Mouse (Mus musculus): ENCODE results near the gene Tunar.

Gene Tunar

DNA sequence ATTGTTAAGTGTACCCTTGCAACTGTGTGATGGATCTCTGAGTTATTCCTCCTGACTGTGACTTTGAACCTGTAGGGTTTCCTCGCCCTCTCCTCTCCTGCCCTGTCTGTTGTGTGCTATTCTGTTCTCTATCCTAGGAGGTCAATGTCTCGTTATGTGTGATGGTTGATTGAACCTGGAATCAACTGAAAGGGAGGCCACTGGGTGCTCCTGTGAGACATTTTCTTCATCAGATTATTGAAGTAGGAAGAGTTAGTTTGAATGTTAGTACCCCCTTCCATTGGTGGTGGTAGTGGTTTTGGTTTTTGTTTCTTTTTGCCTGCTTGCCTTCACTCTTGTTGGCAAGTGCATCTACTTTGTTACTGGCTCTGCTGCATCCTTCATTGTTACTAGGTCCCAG, at the start of gene Tunar:
Gene Tunar, plus strand, starts transcription at position 301 of the 400 bp plus-strand sequence.
- in situ Hi-C loops (cut with MboI; ENCODE audit: unreplicated experiment in 2 of 2) = no loop called here

DNA sequence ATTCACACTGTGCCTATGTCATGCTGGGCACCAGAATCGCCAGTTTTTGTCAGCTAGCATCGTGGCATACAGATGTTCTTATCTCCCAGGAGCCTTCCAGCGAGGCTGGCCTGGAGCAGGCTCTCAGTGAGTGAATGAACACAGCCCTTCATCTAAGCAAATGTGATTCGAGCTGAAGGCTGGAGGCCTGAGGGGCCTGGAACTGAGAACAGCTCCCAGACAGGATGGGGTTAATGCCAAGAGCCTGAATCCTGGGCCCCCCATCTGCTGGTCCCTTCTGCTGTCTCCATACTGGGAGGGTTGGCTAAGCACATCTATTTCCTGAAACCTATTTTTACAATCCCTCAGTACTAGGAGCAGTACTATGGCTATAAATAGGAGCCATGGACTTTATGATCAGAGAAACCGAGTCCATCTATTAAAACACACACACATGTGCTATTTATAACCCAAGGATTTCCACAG, 21.1 kb upstream of the Tunar start:
- in situ Hi-C loops (cut with MboI; ENCODE audit: unreplicated experiment in 2 of 2) = no loop called here

DNA sequence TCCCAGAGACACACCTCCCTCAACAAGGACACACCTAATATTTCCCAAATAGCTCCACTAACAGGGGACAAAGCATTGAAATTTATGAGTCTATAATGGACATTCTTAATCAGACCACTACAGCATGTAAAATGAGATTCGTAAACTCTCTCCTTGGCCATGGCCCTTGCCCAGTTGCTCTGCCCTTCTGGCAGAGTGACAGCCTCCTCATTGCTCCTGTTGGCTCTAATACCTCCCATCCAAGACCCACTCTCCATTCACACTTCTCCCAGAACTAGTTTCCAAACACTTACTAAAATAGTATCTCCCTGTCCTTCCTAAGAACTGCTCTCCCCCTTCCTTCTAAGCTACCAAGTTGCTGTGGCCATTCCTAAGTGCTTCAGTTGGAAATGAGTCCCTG, 19.3 kb upstream of the Tunar start:
- in situ Hi-C loops (cut with MboI; ENCODE audit: unreplicated experiment in 2 of 2) = no loop called here

DNA sequence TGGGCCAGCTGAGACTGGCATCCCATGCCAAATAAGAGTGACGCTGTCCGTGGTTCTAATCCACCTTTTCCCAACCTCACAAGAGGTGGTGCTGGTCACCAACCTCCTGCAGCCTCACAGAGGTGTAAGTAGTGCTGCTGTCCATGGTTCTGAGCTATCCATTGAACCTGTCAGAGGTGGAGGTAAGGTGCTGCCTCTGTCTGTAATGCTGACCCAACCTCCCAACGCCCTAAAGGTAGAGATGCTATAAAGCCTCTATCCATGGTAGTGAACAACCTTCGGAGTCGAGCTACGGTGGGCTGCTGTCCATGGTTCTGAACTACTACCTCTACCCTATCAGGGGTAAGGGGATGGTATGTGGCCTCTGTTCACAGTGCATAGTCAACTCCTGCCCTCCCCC, 11.5 kb upstream of the Tunar start:
- in situ Hi-C loops (cut with MboI; ENCODE audit: unreplicated experiment in 2 of 2) = no loop called here

DNA sequence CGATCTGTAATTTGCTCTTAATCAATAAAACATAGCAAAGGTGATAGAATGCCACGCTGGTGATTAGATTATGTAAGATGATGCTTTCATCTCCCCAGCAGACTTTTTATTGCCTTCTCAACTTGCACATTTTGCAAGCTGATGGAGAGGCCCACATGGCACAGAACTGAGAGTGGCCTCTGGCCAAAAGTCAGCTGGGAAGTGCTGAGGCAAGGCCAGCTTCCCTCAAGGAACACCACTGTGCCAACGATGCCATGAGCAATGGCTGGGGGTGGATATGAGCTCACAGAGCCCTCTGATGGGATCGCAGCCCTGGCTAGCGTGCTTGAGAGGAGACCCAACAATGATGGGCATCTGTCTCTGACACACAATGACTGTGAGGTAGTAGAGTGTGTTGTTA, 6.6 kb upstream of the Tunar start:
- in situ Hi-C loops (cut with MboI; ENCODE audit: unreplicated experiment in 2 of 2) = no loop called here

DNA sequence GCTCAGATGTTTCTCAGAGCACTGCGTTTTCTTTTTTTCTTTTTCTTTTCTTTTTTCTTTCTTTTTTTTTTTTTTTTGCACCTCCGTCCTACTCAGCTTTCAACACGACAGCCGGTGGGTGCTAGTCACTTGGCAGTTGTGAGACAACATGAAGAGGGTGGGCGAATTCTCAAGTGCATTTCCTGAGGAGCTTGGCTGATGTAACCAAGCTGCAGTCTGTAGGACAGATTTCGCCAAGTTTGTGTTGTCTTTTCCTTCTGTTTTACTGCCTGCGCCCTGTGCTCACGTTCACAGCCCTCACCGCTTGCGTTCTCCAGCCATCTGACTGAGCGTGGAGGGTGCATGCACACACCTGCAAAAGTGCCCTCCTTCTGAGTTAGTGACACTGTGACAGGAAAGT, 5.3 kb upstream of the Tunar start:
- in situ Hi-C loops (cut with MboI; ENCODE audit: unreplicated experiment in 2 of 2) = no loop called here

DNA sequence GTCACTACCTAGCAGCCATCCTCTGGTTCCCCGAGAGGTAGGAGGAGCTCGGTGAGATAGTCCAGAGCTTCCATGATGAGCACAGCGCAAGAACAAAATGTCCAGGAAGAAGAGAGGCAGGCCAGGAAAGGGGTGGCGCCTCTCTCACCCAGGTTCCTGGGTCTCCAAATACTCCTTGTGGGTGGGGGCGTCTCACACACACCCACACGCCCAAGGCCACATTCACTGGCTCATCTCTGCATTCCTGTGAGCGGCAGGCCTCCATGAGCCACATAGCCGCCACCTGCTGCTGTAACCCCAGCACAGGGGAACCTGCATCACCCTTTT, 2.4 kb downstream of the Tunar start:
- in situ Hi-C loops (cut with MboI; ENCODE audit: unreplicated experiment in 2 of 2) = no loop called here

DNA sequence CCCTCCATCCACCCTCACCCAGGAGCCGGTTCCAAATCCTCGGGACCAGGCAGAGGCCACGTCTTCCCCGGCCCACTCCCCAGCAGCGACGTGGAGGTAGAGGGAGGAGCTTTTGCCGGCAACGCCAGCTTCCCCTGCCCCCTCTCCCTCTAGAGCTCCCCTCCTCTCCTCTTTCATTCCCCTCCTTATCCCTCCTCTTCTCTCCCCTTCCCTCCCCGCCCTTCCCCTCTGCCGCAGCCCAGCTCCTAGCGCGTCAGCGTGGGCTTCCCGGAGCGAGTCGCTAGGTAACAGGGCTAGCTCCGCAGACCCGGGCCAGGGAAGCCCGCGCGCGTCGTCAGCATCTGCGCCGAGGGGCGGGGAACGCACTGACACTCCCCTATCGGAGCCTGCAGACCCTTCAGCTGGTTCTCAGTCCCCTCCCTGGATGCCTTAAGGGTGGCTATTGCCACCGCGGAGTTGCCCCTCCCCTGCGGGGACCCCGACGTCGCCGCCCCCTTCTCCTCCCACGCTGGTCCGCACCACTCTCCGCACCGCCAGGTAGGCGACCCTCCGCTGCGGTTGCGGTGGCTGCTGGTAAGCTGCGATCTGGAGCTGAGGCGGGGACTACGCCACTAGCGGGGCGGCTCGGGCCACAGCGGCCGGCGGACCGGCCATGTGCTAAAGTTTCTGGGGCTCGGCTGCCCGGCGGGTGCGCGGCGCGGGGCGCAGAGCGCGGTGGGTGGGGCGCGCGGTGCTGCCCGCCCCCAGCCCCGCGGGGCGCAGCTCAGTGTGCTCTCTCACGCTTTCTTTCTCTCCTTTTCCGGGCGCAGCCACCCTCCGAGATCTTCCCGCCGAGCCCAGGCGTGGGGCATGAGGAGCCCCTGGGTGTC, 3.0 kb downstream of the Tunar start:
- in situ Hi-C loops (cut with MboI; ENCODE audit: unreplicated experiment in 2 of 2) = no loop called here

DNA sequence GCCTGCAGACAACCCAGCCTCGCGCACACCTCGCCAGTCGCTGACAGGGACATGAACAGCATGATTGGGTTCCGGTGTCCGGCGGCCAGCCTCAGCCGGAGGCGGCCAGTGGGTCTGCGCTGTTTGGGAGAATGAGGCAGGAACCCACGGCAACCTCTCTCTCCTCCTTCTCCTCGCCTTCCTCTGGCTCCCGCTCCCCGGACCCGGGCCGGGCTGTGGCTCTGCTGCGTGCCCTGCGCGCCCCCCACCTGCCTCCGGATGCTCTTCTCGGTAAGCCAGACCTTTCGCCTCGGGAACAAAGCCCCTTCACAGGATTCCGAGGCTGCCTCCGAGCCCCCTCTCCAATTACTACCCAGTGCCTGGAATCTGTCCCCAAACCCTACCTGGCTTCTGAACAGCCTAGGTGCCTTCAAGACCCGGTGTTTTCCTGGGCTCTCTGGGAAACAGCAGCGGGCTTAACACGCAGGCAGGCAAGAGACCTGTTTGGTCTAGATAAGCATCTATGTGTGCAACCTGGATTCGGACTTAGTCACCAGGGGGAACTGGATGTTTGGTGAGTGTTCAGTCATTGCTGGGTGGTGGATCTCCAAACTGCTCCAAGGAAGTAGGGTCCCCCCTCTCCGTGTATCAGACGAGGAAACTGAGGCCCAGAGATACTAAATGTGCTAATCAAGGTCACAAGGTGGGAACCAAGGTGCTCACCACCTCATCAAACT, 3.8 kb downstream of the Tunar start:
- in situ Hi-C loops (cut with MboI; ENCODE audit: unreplicated experiment in 2 of 2) = no loop called here

DNA sequence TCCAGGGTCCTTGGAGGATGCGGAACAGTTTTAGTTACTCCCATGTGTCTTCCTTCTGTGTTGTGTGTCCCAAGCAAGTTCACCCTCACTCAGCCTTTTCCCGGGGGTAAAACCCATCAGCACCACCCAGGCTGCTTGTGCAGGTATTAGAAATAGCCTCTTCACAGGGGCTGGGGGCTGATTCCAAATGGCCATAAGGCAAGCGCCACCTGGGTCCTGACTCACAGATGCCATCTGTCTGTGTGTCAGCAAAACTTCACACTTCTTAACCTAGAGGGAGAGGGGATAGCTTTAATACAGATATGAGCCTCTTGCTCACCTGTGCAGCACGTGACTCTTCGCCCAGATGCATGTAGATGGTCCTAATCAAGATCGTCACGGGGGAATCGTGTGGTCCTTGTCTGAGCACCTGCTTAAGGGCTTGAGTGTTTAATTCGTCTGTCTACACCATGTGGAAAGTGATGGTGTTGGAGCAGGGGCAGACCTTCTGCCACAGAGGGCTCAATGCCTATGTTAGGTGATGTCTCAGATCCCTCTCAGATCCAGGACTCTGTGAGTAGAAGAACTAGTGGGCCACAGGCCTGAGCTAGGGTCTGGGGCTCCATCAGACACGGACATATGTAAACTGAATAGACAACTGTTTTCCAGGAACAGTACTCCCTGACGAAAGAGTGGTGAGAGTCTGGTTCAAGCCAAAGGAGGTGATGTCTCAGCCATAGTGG, 4.7 kb downstream of the Tunar start:
- in situ Hi-C loops (cut with MboI; ENCODE audit: unreplicated experiment in 2 of 2) = no loop called here

DNA sequence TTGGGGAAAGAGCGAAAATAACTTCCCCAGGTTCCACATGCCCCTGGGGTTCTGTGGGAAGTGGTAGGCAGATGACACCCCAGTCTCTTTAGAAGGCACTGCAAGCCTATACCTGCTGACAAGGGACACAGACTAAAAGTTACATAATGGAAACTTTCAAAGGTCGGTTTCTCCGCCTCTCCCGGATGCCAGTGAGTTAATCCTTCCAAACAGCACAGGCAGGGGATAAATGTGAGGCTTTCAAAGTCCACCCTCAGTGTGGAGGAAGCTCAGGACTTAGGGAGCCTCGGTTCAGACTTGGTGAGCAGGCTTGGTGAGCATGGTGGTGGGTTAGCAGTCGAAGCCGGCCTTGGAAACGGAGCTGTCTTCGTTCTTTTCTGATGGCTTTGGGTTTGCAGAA, 7.9 kb downstream of the Tunar start:
- in situ Hi-C loops (cut with MboI; ENCODE audit: unreplicated experiment in 2 of 2) = no loop called here

DNA sequence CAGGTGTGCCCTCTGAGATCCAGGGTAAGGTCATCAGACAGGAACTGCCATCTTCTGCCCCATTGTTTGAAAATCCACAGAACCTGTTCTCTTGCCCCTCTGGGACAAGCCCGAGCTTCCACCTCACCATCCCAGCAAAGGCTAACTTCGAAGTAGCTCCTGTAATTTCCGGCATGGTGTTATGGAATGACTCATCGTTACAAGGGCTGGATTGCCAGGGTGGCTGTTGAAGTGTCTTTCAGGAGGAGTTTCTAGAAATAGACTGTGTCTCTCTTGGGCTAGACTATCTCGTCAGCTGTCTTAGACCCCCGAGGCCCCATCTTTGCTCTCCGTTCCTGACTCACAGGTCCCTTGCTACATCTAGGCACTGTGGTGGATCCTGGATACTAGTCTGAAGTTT, 10.8 kb downstream of the Tunar start:
- in situ Hi-C loops (cut with MboI; ENCODE audit: unreplicated experiment in 2 of 2) = no loop called here

DNA sequence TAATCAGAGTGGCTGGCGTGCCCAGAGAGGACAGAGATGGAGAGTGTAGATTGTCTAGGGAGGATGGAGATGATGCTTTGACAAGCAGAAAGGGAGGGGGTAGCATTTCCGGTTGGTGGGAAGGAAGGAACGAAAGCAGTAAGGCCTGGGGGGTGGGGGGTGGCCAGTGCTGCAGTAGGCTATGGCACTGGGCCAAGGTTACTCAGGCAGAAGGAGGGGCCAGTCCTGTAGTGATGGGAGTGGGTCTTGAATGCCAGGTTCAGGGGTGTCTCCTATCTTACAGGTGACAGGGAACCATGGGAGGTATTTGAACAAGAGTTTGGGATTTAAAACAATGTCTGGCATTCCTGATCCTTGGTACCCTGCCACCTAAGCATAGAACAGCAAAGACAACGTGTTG, 13.2 kb downstream of the Tunar start:
- in situ Hi-C loops (cut with MboI; ENCODE audit: unreplicated experiment in 2 of 2) = no loop called here

DNA sequence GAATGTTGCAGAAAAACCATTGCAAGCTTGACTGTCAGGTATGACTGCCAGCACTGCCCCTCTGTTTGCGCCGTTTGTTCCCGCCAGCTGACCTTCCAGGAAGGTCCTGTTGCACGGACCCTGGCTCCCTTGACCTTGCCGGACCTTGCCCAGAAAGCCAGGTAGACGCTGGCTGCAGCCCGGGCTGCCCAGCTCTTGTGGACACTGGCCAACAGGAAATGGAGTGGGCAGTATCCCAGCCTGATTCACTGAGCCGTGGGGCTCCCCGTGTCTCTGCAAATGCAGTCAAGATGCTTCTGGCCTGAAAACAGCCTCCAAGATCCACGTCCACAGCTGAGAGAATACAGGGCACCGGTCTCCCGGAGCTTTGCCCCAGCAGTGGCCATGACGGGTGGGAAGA, 13.6 kb downstream of the Tunar start:
- in situ Hi-C loops (cut with MboI; ENCODE audit: unreplicated experiment in 2 of 2) = no loop called here

DNA sequence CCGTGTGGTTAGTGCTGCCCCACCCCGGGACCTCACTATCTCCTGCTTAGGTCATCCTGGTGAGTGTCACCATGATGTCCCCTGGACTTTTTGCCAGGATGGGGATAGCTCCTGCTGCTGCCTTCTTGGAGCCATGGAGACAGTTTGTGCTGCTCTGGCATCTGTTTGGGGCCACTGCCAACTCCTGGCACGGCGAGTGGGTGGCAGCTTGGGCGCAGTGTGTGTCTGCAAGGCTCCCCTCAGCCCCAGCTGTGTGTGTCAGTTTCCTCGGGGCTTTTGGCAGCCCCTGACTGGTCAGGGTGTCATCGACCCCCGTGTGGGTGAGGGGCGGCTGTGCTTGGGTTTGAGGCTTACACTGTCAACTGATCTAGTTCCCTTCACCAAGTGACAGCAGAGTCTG, 20.6 kb downstream of the Tunar start:
- in situ Hi-C loops (cut with MboI; ENCODE audit: unreplicated experiment in 2 of 2) = no loop called here

DNA sequence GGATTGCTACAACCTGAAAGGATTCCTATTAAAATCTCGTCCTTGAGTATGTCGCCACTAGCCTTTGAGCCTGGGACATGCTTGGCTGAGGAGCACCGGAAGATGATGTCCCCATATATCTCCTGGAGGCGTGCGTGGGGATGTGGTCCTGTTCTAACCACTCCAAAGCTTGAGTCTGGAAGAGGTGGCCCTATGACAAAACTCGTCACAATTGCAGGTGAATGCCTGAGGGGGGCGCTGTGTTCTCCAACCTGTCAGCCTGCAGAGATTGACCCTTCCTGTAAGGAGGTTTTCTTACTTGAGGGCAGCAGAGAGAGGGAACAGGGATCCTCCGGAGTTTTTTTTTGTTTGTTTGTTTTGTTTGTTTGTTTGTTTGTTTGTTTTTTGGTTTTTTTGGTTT, 21.1 kb downstream of the Tunar start:
- in situ Hi-C loops (cut with MboI; ENCODE audit: unreplicated experiment in 2 of 2) = no loop called here

DNA sequence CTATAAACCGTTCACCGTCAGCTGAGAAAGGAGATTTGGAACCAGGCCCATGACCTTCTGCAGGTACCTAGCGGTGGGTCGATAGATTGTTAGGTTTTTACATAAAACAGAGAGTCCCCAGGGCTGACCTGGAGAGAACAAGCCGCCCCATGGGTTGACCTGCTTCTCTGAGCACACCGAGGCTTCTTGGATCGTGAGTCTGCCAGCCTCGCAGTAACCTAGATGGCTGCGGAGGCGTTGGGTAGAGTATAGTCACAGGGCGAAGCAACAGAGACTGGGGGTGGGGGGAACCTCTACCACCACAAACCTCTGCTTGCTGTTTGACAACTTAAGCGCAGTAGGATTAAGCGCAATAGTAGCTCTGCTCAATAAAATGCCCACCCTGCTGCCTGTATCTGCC, 23.1 kb downstream of the Tunar start:
- in situ Hi-C loops (cut with MboI; ENCODE audit: unreplicated experiment in 2 of 2) = no loop called here

DNA sequence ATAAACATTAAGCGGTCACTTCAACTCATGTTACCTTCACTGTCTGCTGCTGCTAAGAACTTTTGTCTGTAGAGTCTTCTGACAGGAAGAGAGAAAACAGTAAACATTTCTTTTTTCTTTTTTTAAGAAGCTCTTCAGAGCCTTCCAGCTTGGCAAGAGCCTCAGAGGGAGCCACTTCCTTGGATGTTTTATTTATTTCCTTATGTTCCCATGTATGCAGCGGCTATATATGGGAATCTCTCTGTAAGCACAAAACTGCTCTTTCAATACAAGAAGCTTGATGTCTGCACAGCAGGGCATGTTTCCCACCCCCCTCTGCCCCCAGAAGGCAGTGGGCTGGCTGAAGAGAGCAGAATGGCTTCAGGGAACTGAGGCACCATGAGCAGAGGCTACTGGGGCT, 30.0 kb downstream of the Tunar start:
- in situ Hi-C loops (cut with MboI; ENCODE audit: unreplicated experiment in 2 of 2) = no loop called here

DNA sequence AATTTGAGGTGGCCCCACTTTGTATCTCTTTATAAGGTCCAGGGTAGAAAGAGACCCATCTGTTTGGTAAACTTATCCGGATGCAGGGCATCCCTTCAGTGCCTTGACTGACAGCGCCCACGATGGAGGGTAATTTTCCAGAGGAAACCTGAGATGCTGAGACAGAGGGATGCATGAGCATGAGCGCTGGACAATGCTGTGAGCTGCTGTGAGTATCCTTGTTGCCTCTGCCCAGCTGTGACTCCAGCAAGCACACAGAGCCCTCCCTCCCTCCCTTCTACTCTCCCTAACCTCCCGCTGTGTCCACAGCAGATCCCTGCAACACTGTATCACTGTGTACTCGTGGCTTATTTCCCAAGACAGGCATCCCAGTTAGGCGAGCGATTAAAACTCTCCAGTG, 40.9 kb downstream of the Tunar start:
- in situ Hi-C loops (cut with MboI; ENCODE audit: unreplicated experiment in 2 of 2) = no loop called here

DNA sequence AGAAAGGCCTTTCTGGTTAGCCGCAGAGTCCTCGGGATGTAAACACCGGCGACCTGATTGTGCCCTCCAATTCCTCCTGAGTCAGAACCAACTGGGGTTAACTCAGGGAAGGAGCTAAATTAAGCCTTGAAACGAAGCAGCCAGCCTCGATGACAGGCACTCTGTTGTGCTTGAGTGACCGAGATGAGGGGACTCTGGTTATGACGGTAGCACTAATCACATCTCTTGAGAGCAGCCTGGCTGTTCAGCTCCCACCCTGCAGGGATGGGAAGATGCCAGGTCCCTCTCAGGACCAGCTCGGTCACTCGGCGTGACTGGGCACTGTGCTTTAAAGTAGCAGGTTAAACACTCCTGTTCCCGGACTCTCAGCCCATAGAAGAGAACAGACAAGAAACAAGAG, 43.3 kb downstream of the Tunar start:
- in situ Hi-C loops (cut with MboI; ENCODE audit: unreplicated experiment in 2 of 2) = no loop called here

DNA sequence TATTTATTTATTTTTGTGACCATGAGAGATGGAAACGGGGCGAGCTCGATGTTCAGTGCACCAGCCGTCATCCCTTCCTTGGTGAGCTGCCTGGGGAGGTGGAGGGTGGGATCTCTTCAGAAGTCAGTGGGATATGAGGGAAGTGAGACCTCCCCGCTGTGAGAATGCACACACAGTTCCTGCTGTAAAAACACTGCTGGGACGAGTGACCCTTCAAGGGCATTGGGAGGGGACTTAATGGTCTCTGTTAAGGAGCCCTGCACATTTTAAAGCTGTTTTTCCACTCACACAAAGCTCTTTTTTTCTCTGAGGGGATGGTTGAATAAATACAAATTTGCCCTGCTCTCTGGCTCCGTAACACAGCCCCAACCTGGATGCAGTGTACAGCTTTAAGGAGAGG, 49.1 kb downstream of the Tunar start:
- in situ Hi-C loops (cut with MboI; ENCODE audit: unreplicated experiment in 2 of 2) = no loop called here

DNA sequence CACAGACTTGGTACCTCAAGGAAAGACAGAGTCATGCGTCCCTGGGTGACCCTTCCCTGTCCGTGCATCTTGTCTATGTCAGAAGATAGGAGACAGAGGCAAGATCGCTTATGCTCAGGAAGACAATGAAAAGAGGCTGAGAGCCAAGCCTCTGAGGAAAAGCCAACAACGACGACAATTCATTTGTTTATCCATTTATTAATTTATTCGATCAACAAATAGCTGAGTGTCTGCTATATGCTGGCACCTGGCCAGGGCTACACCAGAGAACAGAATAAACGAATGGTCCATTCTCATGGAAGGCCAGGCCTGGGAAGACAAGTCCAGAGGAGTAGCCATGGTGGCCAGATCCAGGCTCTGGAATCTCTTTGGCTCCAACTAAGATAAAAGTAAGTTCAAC, 61.0 kb downstream of the Tunar start:
- in situ Hi-C loops (cut with MboI; ENCODE audit: unreplicated experiment in 2 of 2) = no loop called here
